Mouse (Mus musculus): ENCODE data around the gene Adamts2.

Adamts2 gene

DNA sequence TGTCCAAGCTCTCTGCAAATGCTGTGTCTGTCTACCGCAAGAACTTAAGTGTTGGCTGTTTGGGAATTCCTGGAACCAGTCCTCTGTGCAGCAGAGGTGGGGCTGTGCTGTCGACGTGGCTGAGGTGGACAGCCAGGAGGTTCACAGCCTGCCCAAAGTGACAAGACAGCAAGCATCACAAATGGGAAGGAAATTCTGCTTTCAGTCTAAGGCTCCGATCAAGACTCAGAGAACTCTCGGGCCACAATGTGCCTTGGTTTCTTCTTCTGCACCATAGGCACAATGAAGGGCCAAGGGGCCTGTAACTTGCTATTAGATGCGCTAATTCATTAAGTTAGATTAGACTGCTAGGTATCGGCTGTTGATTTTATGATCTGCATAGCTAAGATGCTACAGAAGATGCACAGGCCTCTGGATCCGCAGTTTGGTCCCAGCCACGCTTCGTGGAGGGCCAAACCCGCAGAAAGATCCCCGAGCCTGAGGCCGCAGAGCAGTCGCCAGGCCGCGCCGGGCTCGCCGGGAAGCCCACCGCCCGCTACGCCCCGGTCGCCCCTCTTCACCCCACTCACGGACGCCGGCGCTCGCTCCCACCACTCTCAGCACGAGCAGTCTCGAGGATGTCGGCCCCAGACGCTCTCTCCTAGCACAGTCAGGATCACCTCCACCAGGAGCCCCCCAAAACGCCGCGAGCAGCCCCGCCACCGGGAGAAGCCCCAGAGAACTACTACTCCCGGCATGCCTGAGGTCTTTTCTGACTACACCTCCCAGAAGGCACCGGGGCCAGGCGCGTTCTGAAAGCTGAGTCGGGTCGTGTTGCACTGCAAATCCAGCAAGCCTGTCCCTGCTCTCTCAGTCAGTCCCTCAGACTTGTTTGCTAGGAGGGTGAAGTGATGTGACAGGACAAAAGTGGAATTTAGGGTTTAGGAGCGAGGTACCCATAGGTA lies 225.4 kb downstream of the Adamts2 start, which contains the start of gene Zfp354c:
Gene Zfp354c, minus strand, starts transcription at position 715 of the 944 bp plus-strand sequence.
- in situ Hi-C loops (cut with MboI; ENCODE audit: unreplicated experiment in 2 of 2), result loop anchor here in 1 of 2 experiments (25.0 kb wide), 2 partner anchors 590 to 690 kb away; partner anchors contain the start of genes Ltc4s and Tbc1d9b

DNA sequence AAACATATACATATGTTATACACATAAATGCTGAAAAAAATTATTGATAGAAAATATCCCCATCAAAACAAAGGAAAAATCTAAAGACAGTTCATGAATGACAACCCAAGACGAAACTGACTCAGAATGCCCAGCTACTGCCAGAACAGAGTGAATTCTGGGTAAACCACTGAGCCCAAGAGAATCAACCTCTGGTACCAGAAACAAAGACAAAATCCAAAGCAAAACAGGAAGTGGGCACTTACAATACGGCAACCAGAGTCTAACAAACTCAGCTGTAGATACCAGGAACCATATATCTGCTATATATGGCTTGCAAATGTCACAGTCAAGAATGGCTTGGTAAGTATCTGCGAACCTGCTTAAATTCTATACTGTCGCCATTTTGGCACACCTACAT lies 233.8 kb downstream of the Adamts2 start:
- in situ Hi-C loops (cut with MboI; ENCODE audit: unreplicated experiment in 2 of 2), result loop anchor here in 1 of 2 experiments (25.0 kb wide), 2 partner anchors 598 to 698 kb away; partner anchors contain the start of genes Ltc4s and Tbc1d9b

DNA sequence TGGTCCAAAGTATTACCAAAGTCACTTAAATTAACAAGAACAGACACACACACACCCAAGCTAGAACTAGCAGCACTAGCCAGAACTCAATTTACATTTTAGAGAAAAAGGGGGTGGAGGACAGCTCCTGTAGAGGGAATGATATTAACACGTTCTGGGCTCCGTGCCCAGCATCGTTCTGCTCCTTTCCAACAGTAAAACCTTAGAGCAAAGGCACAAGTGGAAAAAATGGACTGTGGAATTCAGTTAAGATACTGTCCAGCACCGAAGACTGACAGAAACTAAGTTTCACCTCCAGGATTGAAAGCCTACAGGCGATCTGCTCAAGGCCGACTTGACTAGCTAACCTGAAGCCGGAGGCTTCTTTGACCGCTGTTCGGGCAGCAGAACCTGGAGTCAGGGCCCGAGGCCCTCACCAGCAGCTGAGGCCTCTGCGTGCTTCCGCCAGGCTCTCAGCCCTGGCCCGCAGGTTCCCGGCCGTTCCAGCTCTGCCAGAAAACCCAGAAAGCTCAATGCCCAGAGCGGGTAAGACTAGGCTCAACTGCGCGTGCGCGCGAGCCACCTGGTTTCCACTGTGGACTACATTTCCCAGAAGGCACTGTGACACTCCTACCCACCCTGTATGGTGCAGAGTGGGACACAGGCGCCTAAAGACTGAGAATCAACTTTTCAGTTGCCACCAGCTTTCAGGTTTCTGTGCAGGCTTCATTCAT lies 239.3 kb downstream of the Adamts2 start, which contains the start of gene Zfp879:
Gene Zfp879, minus strand, starts transcription at position 530 of the 713 bp plus-strand sequence.
- in situ Hi-C loops (cut with MboI; ENCODE audit: unreplicated experiment in 2 of 2), result loop anchor here in 1 of 2 experiments (25.0 kb wide), 2 partner anchors 604 to 704 kb away; partner anchors contain the start of genes Ltc4s and Tbc1d9b

DNA sequence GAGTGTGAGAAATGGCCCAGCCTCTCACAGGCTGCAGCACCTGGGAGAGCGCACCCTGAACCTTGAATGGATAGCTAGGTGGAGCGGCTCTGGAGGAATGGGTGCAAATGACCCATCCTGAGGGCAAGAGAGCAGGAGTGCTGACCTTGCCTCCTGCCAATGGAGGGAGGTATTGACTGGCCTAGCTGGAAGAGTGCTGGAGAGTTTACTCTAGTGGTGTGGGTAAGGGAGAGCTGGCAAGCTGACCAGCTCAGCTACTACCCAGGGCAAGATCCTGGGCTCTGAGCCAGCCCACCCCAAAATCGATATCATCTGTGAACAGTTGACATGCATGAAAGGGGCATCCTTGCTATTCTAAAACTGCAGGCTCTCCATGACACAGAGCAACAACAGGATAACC lies 244.1 kb downstream of the Adamts2 start:
- in situ Hi-C loops (cut with MboI; ENCODE audit: unreplicated experiment in 2 of 2), result loop anchor here in 1 of 2 experiments (25.0 kb wide), 2 partner anchors 609 to 709 kb away; partner anchors contain the start of genes Ltc4s and Tbc1d9b

DNA sequence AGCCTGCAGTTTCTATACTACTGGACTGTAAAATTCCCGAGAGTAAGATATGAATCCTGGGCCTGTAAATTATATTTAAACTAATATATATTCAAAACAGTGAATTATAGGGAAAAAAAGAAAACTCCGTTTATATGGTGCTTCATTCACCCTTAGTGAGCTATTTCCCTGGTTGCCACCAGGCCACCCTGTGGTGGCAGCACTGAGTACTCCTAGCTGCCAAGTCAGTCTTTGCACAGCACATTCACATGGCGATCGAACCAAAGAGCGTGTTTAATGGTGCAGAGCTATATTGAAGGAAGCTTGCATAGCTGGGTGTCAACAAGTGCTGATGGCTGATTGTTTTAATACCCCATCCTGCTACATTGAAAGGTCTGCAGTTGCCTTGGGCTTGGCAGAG lies 245.2 kb downstream of the Adamts2 start:
- in situ Hi-C loops (cut with MboI; ENCODE audit: unreplicated experiment in 2 of 2), result loop anchor here in 1 of 2 experiments (25.0 kb wide), 2 partner anchors 610 to 710 kb away; partner anchors contain the start of genes Ltc4s and Tbc1d9b

DNA sequence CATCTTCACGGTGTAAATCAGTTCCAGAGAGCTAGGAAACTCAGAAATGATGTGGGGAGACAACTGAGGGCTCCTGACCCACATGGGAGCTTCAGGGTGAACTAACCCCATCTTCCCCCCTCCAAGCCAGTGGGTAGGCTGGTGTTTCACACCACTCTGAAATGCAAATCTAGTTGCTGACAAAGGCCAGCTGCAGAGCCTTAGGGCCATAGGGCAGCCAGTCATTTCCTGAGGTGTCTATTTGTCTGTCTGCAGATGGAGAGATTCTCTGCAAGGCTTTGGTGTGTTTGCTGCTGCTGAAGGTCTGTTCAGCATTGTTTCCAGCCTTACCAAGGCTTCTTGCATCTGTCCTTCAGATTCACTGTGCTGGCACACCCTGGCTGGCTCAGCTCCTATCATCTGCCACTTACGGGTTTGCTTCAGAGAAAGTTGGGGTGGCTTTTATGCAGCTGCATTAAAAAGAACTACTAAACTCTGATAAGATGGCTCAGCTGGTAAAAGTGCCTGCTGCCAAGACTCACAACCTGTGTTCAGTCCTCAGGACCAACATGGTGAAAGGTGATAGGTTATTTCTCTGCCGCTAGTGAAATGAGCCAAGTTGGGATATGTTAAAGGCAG lies 246.7 kb downstream of the Adamts2 start:
- in situ Hi-C loops (cut with MboI; ENCODE audit: unreplicated experiment in 2 of 2), result loop anchor here in 1 of 2 experiments (25.0 kb wide), 2 partner anchors 611 to 711 kb away; partner anchors contain the start of genes Ltc4s and Tbc1d9b

DNA sequence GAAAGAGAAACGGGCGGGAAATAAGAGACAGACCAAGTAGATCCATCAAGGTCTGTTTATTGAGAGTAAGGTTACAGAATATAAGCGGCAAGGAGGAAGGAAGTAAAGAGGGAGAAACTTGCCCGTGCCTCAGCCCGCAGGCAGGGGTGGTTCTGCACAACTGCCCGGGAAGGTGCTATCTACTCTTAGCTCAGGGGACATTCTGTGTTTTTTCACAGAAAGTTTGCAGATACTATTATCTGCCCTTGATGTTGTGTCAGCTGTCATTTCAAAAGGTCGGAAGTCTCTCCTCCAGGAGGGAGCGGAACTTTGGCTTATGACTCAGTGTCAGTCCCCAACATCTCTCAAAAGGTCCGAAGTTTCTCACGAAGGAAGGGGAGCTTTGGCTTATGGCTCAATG lies 247.4 kb downstream of the Adamts2 start:
- in situ Hi-C loops (cut with MboI; ENCODE audit: unreplicated experiment in 2 of 2), result loop anchor here in 1 of 2 experiments (25.0 kb wide), 2 partner anchors 612 to 712 kb away; partner anchors contain the start of genes Ltc4s and Tbc1d9b

DNA sequence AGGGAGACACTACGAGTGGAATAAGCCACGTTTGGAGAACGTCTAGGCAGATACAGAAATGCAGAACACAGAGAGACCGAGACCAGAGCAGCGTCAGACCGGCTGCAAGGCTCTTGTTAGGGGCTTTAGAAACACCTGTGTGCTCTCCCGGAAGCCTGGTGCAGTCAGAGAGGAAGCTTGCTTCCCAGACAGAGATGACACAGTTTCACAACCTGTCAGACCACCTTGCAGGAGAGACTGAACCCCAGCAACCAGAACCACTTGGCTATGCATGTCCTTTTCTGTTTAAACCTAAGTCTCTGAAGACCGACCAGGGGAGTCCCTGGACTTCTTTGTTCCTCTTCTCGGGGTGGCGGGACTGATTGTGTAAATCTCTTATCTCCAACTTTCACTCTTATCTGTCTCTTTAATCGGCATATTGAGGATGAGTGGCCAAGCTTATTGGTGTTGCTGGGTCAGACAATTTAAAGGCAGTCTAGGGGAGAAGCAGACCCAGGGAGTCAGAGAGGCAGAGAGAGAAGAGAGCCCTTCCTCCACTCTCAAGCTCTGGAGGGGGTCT lies 248.4 kb downstream of the Adamts2 start, which contains the start of gene Grm6:
Gene Grm6, plus strand, starts transcription at position 509 of the 559 bp plus-strand sequence.
- in situ Hi-C loops (cut with MboI; ENCODE audit: unreplicated experiment in 2 of 2), result no loop called here

DNA sequence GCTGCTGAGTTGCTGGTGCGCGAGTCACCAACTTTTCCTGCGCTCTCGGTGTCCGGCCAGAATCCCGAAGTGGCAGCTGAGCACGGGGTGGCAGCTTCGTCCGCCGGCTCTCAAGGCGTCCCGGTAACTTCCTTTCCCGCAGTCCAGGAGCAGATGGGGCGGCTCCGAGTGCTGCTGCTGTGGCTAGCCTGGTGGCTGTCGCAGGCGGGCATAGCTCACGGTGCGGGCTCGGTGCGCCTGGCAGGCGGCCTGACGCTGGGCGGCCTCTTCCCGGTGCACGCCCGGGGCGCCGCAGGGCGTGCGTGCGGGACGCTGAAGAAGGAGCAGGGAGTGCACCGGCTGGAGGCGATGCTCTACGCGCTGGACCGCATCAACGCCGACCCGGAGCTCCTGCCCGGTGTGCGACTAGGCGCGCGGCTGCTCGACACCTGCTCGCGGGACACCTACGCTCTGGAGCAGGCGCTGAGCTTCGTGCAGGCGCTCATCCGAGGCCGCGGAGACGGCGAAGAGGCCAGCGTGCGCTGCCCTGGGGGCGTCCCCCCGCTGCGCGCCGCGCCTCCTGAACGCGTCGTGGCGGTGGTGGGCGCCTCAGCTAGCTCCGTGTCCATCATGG lies 249.2 kb downstream of the Adamts2 start:
- in situ Hi-C loops (cut with MboI; ENCODE audit: unreplicated experiment in 2 of 2), result no loop called here

Data from v-Abl transformed pro-B cells (cell line).